Comparison of ENCODE assay signal across 10 mouse cellular contexts in the genomic region with DNA sequence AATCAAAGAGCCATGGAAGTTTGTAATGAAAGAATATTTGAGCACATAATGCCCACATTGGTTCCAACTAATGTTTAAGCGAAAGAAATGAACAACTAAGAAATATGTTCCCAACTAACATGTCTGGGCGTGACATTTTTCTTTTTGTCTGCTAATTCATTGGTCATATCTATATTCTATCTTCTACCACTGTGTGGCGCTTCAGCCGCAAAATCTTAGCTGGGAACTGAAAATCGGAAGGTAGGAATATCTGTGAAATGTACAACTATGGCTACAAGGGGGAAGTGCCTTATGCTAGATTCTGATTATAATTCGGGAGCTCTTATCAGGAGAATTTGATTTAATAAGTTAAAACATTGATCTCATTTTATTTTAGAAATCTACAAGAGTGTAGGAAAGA.
A peak's percentile ranks its signal among the peaks of the same experiment; 100 is the strongest.
DNase-seq lines count a peak whose midpoint lies in the region; ATAC-seq lines count a peak whose summit lies in the region.
"Had no signal": no experiment of that assay in that cellular context is flagged by ENCODE, and none has a peak within 500 bp of the region (broad histone marks: within the 10 kb centered on the region; RNA-seq: fewer than 3 reads in every experiment).

No protein-coding gene starts in this region.

- no peaks in the 10 kb centered on the region for H3K4me1 ChIP-seq in kidney, embryonic 16.5 days (ENCODE audit: insufficient read depth, low read length)
- H3K4me1 ChIP-seq: limb, embryonic 13.5 days had no signal

- no peaks in the 10 kb centered on the region for H3K36me3 ChIP-seq in kidney, embryonic 16.5 days (ENCODE audit: insufficient read depth, low read length)
- H3K36me3 ChIP-seq: forebrain, embryonic 10.5 days; limb, embryonic 13.5 days had no signal

- H3K9ac ChIP-seq in kidney, embryonic 16.5 days (replicated peaks; ENCODE audit: low read length) = no peak overlapping the region
- H3K9ac ChIP-seq: limb, embryonic 13.5 days had no signal

- no peaks in the 10 kb centered on the region for H3K9me3 ChIP-seq in kidney, embryonic 16.5 days (ENCODE audit: low read length)
- H3K9me3 ChIP-seq: forebrain, embryonic 10.5 days; limb, embryonic 13.5 days had no signal

- peak; percentile 20 for DNase-seq in kidney, adult 9 months
- peak; percentile 9 for DNase-seq in right cerebral cortex, postnatal 4 days
- DNase-seq in right cerebral cortex, postnatal 25 days = no peak

- no peak overlapping the region for H3K4me3 ChIP-seq in kidney, embryonic 16.5 days (ENCODE audit: low read length)
- H3K4me3 ChIP-seq: forebrain, embryonic 10.5 days; limb, embryonic 13.5 days had no signal

- no peak for ATAC-seq in kidney, embryonic 16.5 days (ENCODE audit: low FRiP score, low TSS enrichment)
- peak; percentile 79 for ATAC-seq in common myeloid progenitor, adult 5-6 weeks (replicated peaks; ENCODE audit: low read depth, poor library complexity, severe bottlenecking)
- ATAC-seq in activated CD4-positive, CD25-positive, alpha-beta regulatory T cell, adult 4 months = no peak
- no peak for ATAC-seq in inflammation-experienced regulatory T-cells, adult 6 months
- ATAC-seq: midbrain, embryonic 16.5 days had no signal

- WGBS in kidney, embryonic 16.5 days = 44% methylated on average over 6 of the region's 6 CpGs

- no peak overlapping the region for H3K4me2 ChIP-seq in kidney, embryonic 16.5 days (replicated peaks; ENCODE audit: low read depth, low read length)
- H3K4me2 ChIP-seq: limb, embryonic 13.5 days had no signal

- H3K27ac ChIP-seq in kidney, embryonic 16.5 days (ENCODE audit: low read length) = no peak overlapping the region
- H3K27ac ChIP-seq: forebrain, embryonic 10.5 days; limb, embryonic 13.5 days had no signal

- 0 out of 2 replicates have a peak, but pooled peaks cover 3% of the 10 kb centered on the region for H3K27me3 ChIP-seq in kidney, embryonic 16.5 days (ENCODE audit: insufficient read depth, low read length)
